Mouse (Mus musculus) urinary bladder, postnatal 10 days (tissue): ENCODE data around the gene Bahcc1.

ENCODE experiments used
- DNase-seq: peaks from one replicate; pipeline ENCODE4 v3.0.0; 2022; ENCODE audit warnings: low spot score

Gene Bahcc1

DNA sequence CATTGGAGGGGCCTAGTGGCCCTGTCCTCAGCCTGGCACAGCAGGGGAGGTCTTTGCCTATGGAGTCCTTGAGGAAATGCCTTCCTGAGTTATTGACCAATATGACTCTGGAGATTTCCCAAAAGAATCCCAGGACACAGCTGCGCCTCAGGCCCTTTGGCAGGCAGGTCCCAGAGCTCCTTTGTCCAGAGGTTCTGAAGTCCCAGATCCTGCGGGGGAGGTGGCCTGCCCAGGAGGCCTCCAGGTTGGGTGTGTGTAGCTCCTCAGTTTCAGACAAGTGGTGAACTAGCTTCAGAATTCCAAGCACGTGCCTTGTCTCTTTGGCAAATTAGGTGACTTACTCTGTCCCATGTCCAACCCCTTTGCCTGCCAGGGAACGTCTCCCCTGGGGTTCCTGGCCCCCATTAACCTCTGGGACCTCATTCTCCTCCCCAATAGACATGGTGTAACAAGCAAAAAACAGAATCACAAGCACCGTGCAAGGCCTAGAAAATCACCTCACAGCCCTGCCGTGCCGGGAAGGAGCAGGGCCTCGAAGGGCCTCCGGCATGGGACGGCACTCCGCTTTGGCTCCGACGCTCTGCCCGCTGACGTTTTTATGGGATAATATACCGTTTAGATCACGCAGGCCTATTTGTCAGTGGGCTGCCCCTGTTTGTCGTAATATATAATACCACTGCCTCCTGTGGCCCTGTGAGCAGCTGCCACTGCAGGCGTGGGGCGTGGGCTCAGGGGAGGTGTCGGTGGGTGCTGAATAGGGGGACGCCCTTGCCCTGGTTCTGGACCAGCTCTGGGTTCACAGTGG lies 10.2 kb downstream of the Bahcc1 start:
- no peak for DNase-seq

GRCm38 (mm10) chr11:120243531-120243820 lies 10.7 kb downstream of the Bahcc1 start:
- no peak for DNase-seq

DNA sequence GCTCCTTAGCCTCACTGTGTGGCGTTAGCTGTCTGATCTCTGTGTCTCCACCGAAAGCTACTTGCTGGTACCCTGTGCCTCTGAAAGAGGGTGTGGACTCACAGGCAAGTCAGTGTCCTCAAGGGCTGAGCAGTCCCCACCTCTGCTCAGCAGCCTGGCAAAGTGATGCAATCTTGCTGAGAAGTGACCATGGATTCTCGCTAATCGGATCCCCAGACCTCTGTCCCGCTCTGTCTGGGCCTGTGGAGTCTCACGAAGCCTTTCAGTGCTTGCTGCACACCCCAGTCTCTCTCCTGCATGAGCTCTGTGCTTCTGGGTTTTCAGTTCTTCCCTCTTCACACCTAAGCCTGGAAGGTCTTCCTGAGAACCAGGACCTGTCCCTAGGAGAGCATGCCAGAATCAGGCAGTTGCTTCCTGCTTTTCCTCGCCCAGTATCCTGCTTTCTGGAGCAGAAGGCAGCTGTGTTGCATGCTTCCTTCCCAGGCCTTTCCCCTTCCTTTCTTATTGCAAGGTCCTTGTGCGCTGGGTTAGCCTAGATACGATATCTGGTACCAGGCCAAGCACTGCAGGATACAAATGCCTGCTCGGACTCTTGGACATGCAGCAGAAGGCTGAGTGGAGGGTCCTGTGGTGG lies 15.5 kb downstream of the Bahcc1 start:
- no peak for DNase-seq

- no peak for DNase-seq
Observed at GRCm38 (mm10) chr11:120248899-120249298, 16.2 kb downstream of the Bahcc1 start.

GRCm38 (mm10) chr11:120250991-120251949 lies 18.5 kb downstream of the Bahcc1 start:
- DNase-seq, result no peak

DNA sequence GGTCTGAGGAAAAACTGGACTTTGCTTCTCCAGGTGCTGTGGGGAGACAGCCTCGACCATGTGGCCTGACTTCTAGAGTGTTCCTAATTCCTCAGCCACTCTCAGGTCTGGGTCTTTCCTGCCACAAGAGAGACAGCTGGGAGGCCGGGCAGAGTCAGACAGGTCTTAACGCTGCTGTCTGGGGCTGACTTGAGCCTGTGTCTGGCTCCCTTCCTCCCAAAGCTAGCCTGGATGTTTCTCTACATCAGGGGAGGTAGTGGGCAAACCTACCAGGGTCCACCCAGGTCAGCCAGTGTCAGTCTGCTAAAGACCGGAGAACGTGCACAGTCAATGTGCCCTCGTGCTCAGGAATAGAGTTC lies 19.2 kb downstream of the Bahcc1 start:
- DNase-seq, result no peak

- DNase-seq, result no peak
Observed at GRCm38 (mm10) chr11:120252398-120252797, 19.7 kb downstream of the Bahcc1 start.

DNA sequence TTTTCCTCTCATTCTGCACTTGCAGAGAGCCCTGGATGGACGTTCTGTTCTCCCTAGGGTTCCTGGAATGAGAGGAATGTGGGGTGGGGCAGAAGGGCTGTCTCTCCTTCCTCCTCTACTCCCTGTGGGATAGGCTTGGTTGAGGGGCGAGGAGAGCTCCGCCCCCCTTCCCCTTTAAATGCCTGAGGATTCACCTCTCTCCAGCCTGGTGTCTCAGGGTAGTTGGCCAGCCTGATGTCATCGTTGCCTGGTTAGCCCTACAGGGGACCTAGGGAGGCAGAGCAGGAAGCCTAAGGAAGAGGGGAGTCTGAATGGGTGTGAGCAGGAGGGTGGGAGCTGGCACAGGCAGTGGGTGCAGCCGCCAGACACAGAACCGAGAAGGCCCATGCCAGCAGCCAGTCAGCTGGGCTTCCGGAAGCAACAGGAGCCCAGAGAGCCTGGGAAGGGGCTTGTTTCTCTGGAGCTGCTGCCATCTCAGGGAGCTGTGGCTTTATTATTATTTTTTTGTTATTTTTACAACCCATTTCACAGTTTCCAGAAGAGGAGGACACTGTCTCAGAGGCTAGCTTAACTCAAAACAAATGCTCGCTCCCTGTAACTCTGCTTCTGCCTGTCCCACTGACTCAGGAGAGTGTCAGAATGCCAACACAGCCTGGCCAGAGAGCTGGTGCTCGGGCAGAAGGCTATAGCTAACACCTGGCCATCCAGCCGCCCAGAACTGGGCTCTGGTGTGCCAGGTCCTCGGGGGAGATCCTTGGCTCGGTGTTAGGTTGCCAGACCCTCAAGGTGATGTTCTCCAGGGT lies 20.3 kb downstream of the Bahcc1 start:
- no peak for DNase-seq

DNA sequence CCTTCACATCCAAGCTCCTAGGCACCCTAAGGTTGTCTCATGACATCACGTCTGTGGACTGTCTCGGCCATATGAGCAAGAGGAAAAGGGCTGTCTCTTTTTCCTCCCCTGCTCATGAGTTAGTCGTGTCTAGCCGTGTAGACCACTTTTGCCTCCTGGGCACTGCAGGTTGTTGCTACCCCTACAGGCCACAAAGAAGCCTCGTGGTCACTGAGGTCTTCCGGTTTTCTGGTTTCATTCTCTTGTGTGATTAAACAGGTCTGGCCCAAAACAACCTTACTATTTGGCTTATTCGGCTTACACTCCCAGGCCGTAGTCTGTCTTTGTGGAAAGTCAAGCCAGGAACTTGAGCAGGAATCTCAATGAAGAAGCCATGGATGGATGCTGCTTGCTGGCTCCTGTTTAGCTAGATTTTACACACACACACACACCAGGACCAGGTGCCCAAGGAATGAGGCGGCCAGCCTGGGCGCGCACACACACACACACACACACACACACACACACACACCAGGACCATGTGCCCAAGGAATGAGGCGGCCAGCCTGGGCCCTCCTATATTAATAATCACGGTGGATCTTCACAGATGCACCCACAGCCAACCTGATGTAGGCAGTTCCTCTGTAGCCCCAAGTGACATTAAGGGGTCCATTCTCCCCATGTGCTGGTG lies 21.0 kb downstream of the Bahcc1 start:
- DNase-seq, result no peak

DNA sequence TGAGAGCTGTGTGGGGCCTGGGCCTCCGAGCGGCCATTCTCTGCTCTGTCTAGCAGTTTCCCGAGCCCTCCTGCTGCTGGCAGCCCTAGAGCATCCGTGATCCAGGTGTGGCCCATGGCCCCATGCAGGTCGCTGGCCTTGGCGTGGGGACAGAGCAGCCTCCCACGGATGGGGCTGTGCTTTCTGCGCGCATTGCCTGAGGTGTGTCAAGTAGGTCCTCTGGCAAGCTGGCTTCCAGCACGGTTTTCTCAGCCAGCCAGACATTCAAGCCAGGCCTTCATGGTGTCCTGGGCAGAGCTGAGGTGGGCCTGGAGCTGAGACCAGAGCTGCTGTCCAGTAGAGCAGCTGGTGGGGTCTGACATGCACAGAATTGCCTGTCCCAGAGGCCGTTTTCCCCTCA lies 21.7 kb downstream of the Bahcc1 start:
- DNase-seq, result no peak

- DNase-seq, result no peak
Observed at GRCm38 (mm10) chr11:120255038-120255437, 22.3 kb downstream of the Bahcc1 start.

DNA sequence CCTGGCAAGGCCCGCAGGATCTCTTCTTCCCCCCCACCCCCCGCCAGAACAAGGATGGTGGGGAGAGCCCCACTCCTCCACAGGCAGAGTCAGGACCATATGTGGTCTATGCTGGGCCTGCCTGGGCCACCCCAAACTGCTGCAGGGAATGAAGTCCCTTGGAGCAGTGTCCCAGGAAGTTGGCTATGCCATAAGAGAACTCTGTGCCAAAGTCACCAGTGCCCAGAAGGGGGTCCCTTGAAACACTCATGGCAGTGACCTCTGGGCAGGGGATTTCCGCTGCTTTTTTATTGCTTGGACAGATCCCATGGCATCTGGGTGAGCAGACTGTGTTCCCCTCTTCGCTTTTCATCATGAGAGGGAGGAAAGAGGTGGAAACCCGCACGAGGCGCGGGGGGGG lies 22.8 kb downstream of the Bahcc1 start:
- no peak for DNase-seq

DNA sequence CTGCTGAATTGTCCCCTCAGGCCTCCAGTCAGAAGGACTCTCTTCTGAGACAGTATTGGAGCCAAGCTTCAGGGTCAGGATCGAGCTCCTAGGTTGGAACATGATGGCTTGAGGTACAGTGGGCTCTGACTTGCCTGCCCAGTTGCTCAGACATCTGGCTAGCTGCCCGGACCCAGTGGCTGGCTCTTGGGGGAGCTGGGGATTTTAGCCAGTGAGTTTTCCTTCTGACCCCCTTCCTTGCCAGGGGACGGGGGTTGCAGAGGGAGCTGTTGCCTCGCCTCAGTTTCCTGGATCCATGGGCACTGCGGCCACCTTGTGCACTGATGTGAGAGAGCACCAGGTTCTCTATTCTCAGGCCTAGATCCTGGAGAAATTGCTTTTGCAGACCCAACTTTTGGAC lies 23.4 kb downstream of the Bahcc1 start:
- no peak for DNase-seq

DNA sequence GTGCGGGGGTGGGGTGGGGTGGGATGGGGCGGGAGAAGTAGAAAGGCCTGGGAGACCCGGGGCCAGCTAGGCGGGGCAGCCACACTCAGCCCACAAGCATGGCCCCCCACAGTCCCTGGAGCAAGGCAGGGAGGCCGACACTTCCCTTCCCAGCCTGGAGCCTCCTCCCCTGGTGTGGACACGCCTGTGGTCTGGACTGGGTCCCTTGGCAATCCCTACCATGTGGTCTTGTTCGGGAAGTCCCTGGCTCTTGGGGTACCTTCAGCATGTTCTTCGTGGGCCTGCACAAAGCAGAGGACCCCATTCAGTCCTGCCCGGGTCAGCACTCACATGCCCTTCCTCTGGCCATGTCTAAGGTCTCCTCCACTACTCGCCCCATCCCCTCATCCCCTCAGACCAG lies 23.8 kb downstream of the Bahcc1 start:
- DNase-seq, result no peak

DNA sequence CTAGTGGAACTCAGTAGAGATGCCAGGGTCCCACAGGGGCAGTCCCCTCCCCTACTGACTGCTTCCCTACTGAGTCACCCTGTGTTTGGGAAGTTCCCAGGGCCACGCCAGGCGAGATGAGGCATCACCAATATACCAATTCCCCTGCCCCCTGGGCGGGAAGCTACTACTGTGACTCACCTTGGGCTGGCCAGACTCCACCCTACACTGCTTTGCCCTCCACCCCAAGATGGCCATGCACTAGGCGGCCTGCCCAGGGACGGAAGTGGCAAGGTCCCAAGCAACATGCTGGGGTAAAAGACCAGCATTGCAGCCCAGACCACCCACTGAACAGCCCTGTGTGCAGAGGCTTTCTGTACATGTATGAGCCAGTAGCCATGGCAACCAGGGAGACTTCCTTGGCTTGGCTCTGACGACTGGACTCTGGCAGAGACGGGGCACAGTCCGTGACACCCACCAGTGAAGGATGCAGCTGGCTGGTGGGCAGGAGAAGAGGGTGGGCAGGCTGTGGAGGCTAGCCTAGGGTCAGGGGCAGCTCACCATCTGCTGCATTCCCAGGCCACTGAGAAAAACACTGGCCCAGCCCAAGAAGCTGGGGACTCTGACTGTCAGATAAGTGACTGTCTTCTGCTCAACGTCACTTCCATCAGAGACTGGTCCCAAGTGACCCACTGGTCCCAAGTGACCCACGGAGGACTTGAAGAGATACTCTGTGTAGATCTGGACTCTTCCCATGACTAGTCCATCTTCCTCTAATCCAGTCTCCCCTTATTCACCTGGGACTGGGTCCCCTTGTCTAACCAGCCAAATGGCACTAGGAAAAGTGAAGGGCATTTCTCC lies 24.5 kb downstream of the Bahcc1 start:
- DNase-seq, result no peak

DNA sequence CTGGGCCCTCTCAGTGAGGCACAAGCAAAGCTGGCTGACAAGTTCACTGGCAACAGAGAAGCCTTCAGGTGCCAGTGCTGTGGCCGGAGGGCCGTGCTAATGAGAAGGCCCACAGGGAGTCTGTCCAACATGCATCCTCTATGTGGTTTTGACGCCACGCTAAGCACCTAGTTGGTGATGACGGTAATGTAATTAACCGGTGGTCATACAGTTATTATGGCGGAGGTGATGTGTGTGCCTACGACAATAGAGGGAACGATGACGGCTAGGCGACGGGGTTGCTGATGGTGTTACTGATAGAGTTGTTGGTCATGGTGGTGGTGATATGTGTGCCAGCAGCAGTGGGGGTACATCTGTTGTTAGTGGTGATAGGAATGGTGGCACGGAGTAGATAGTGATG lies 25.2 kb downstream of the Bahcc1 start:
- DNase-seq, result no peak

DNA sequence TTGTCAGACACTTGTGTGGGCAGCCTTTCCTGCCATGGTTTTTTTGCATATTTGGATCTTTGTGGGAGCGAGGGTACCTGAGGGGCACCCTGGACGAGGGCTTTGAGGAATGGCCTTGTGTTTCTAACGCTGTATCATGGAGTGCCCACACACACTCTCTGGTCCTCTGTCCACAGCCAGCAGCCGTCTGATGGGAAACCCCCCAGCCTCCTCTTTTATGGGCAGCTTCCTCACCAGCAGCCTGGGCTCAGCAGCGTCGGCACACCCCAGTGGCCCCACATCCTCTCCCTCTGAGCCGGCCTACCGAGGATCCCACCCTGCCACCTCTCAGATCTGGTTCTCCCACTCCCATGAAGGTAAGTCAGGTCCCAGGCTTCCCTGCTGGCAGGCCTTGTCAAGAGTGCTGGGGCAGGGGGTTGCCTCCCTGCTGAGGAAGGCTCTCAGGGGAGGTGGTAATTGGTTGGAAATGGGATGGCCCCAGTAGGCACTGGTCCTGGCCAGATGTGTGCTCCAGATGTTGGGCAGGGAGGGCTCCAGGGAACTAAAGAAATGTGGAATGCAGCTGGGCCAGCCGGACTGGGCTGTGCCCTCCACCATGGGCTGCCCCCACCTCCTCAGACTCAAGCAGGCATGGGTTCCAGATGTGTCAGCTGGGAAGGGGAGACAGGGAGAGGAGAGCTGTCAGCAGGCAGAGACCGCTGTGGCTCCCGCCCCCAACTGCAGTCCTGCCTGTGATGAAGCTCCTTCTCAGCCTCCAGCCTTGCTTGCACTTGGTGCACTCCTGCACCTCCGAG lies 26.3 kb downstream of the Bahcc1 start:
- DNase-seq, result no peak

- no peak for DNase-seq
Observed at GRCm38 (mm10) chr11:120259792-120260768, 27.3 kb downstream of the Bahcc1 start.

GRCm38 (mm10) chr11:120260769-120261150 lies 28.0 kb downstream of the Bahcc1 start:
- no peak for DNase-seq
